Mouse (Mus musculus) G1E-ER4 (cell line): Measurements from ENCODE around the gene Twf2. TPM values are rescaled to one million over a fixed set of nuclear protein-coding genes. Genes with fewer than 3 reads are reported as not detected.

Experiments
- GATA1 ChIP-seq: IDR thresholded peaks from one replicate; pipeline ENCODE4 v1.8.0; 2012; ENCODE audit warnings: low read length, inconsistent platforms
- polyA plus RNA-seq: library from polyadenylated mRNA; stranded (reverse); fragments of >175 nt; gene quantifications from 2 replicates; pipeline ENCODE4 v1.2.3, GENCODE M21; 2012

Gene Twf2
- polyA plus RNA-seq, 1 experiment = 36.4 TPM

DNA sequence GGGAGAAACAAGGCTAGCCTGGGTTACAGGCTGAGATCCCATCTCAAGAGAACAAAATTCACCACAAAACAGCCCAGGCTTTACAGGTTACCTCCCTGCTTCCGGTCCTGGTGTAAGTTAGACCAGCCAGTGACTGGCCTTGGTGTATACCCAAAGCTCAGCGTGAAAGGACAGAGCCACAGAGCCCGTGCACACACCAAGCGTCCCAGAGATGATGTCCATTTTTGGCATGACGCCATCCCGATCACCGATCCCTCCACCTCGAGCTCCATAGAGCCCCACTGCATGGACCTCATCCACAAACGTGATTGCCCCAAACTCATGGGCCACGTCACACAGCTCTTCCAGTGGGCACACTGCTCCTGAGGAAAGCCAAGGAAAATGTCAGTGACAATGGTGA, 35.0 kb downstream of the Twf2 start:
- no peak for TF ChIP-seq GATA1

DNA sequence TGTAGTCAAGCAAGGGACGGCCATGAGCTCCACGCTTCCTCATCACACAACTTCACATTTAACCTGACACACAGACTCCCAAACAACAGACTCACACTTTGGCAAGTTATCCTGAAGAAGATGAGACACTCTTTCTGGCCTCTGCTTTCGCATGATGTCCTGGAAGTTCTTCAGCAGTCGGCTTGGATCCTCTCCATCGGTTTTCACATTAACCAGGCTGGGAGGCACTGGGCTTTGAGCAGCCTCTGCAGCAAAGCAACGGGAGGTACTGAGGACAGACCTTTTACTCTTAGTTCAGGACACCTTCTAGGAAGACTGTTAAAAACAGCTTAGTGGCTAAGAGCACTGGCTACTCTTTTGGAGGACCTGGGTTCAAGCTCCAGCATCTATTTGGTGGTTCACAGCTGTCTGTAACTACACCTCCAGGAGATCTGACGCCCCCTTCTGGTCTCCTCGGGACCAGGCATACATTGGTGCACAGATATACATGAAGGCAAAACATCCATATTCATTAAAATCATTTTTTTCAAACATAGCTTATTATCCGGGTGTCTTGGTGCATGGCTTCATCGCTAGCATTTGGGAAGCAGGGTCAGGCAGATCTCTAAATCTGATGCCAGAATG, 38.7 kb downstream of the Twf2 start:
- no peak for TF ChIP-seq GATA1

DNA sequence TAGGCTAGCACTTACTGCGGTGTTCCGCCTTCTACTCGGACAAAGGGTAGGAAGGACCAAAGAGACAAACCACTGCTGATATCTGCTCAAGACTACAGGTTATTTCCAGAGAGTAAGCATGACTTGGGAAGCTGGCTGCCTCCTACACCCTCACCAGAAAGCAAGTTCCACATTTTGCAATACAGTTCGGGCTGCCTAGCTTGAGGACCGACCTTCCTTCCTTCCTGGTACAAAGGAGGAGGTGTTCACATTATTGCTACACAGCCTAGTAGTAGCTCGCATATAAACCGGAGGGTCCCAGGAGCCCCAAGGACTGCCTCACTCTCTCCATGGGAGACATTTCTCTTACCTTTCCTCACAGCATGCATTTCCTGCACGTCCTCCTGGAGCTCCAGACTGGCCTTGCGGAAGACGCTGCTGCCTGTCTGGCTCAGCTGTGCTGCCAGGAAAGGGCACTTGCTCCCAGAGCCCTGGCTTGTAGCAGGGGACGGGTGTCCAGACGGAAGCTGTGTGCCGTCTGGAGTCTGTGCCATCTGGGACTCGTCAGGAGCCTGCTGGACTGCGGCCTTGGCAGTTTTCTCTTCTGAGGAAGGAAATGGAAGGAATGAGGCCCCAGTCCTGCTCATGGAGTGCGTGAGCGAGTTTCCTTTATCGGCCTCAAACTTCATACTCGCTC, 40.0 kb downstream of the Twf2 start:
- no peak for TF ChIP-seq GATA1

DNA sequence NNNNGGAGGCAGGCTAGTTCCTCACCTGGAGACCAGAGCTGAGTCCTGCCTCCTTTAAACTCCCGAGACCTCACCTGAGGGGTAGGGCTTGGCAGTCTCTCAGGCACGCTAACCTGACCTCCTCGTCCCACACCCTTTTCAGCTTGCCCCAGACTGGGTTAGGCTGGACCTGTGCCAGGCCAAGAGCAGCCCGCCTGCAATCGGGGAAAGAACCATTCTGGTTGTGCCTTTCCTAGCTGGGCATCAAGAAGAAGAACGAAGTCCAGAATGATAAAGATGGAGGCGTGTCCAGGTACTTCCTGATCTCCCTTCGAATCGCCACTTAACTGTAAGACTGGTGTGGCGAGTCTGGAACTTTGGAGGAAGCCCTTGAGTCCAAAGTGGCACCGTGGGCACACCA, 46.6 kb downstream of the Twf2 start:
- no peak for TF ChIP-seq GATA1

DNA sequence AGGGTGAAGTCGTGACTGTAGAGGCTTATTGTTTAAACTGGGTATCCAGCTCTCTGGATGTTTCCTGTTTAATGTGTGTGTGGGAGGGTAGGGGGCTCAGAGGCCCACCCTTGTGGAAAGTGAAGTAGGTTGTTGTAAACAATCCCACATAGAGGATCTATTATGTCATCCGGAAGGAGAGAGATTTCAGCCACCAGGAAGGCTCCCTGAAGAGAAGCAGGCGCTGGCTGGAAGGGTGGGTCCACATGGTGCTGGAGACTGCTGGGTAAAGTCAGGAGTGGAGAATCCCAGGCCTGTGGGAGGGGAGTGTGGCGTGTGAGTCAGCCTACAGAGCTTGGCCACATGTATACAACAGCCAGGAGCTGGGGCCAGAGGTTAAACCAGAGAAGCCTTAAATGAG, 47.3 kb downstream of the Twf2 start:
- no peak for TF ChIP-seq GATA1

DNA sequence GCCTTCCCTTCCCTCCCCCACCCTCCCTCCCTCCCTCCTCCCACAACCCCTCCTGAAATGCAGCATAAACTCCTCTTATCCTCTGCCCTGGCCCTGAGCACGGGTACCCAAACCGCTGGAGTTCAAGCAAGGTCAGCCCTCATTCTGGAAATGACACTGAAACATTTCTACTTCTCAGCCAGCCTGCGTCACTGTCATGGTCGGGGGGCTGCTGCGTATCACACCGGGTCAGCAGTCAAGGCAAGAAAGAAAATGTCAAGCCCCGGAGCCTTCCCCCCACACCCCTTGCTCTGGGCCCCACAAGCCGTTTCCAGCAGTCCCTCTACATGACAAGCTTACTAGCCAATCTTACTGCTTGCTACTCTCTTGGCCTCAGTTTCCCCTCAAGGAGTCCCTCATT, 48.2 kb downstream of the Twf2 start:
- TF ChIP-seq GATA1 = no peak

DNA sequence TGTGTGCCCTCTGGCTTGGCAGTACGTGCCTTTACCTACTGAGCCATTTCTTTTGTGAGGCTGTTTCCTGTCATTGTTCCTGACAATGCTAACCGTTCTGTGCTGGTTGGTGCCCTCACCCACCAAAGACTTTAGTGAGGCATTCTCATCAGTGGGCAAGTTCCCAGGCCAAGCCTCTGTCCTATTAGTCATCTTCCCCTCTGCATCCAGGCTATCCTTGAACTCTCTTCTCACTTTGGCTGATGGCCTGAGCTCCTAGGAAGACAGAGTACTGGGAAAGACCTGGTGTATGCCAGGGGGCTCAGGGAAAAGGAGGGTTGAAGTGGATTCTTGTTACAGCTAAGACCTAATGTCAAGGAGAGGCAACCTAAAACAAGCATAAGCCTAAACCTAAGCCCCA, 51.1 kb downstream of the Twf2 start:
- no peak for TF ChIP-seq GATA1

DNA sequence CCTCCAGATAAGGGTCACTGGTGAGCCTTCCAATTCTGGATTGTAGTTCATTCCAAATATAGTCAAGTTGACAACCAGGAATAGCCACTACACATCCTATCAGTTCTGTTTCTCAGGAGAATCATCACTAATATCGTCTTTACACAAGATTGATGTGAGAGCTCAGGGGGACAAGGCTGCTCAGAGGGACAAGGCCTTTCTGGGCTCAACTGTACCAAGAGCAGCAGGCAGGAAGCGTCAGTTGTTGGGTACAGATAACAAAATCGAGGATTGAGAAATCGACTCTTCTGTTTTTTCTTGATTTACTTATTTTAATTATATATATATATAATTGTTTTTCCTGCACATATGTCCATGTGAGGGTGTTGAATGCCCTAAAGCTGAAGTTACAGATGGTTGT, 55.5 kb downstream of the Twf2 start:
- no peak for TF ChIP-seq GATA1

DNA sequence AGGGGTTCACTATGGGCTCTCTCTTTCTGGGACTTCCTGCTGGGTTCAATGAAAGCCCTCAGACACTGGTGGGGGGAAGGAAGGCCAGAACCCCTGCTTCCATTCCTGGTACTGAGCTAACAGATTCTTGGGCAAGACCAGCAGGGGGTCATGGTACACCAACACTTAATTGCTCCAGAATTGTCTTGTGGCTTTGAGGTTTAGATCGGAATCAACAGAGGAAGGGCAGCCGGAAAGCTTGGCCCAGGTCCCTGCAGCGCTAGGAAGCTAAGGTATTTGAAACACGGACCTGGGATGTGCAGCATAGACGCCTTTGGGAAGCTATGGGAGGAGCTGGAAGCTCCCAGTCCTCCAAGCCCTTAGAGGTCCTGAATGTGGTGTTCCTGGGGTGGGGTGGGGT, 56.1 kb downstream of the Twf2 start:
- TF ChIP-seq GATA1 = no peak

DNA sequence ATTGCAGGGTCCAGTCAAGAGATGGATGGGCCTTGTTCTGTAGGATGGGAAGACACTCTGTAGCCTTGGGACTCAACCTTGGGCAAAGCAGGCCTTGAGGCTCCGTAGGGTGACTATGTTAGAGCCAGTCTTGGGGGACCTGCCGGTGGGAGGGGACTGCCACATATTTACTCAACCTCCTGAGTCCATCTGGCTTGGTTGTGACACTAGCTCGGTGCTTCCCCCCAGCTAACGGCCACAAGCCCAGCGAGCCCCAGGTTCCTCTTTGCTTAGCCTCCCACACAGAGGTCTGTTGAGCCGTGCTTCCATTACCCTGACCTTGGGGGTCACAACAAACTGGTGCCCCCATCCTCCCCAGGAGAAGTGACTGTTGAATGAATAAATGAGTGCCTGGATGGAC, 58.1 kb downstream of the Twf2 start:
- TF ChIP-seq GATA1 = no peak

DNA sequence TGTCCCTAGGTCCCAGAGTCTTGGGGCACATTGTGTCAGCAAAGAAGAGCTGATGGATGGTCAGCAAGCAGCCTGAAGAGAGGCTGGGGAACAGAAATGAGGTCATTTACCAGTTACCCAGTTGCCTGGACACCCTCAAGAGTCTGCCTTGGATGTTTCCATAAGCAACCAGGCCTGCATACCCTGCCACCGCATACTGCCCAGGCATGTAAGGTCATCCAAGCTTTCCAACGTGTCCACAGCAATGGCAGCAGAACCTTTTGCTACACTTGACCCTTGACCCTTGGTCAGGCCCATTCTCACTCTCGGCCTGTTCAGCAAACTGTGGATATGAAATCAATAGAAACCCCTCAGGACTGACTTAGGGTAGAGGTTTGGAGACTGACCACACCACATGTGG, 58.6 kb downstream of the Twf2 start:
- no peak for TF ChIP-seq GATA1

DNA sequence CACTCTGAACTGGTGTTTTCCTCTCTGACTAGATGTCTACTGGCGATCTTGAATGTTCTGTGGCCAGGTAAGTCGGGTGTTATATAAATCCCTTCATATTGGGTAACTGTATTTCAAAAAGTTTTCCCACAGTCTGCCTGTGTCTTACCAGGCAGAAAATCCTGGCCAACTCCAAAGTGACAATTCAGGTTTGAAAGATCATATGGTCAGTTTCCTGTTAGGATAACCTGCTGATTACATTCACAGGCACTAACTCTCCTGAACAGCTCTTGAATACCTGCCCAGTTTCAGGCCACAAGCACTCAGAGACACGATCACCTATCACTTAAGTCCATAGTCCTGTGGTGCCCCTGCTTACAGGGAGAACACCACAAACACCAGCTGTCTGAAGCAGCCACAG, 59.2 kb downstream of the Twf2 start:
- no peak for TF ChIP-seq GATA1

DNA sequence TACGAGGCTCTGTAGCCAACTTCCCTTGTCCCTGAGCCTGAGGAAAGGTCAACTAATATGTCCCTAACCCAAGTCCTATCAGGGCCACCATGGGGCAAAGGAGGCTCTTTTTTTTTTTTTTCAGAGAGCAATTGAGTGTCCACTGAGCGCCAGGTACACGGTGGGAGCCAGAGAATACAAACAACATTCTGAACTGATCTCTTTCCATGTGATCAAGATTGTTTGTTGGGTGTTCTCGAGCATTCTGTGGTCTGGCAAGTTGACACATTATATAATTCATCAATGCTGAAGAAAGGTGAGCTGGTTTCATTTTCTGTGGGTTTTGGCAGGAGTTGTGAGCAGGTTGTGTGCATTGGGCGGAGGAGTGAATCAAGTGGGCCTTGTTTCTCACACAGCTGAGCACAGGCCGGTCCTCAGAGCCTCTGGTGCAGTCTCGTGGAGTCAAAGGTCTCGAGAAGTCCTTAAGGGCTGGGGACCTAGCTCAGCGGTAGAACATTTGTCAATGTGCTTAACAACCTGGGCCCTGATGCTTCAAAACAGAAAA, 60.5 kb downstream of the Twf2 start:
- no peak for TF ChIP-seq GATA1

Other genes with a start within 250 kb of the Twf2 start
- gene Col6a5, start 242.5 kb upstream of the Twf2 start, polyA plus RNA-seq = not detected in 2 replicates
- not detected in 2 replicates for gene Col6a4, start 106.3 kb upstream of the Twf2 start, polyA plus RNA-seq
- gene Glyctk, start 45.0 kb upstream of the Twf2 start, polyA plus RNA-seq = 1.4 and 1.7 TPM in 2 replicates
- 16.9 and 20.6 TPM in 2 replicates for gene Wdr82, start 32.2 kb upstream of the Twf2 start, polyA plus RNA-seq
- gene Ppm1m, start 3.4 kb upstream of the Twf2 start, polyA plus RNA-seq = 19.6 and 20.4 TPM in 2 replicates
- not detected in 2 replicates for gene Tlr9, start 19.5 kb downstream of the Twf2 start, polyA plus RNA-seq
- 7.8 TPM in 2 replicates for gene Alas1, start 45.5 kb downstream of the Twf2 start, polyA plus RNA-seq
- gene Poc1a, start 78.0 kb downstream of the Twf2 start, polyA plus RNA-seq = 9.9 and 20.0 TPM in 2 replicates
- gene Dusp7, start 165.5 kb downstream of the Twf2 start, polyA plus RNA-seq = 15.7 and 17.4 TPM in 2 replicates
- 40.2 and 40.6 TPM in 2 replicates for gene Rpl29, start 226.3 kb downstream of the Twf2 start, polyA plus RNA-seq
- gene Acy1, start 235.2 kb downstream of the Twf2 start, polyA plus RNA-seq = 15.0 and 24.3 TPM in 2 replicates
- 1.1 and 1.5 TPM in 2 replicates for gene Abhd14b, start 244.4 kb downstream of the Twf2 start, polyA plus RNA-seq
- 13.6 and 24.5 TPM in 2 replicates for gene Abhd14a, start 244.6 kb downstream of the Twf2 start, polyA plus RNA-seq